Mouse (Mus musculus) embryonic facial prominence, embryonic 15.5 days (tissue): ENCODE data around the gene Tfdp2. TPM values are rescaled to one million over a fixed set of nuclear protein-coding genes. Genes with fewer than 3 reads are reported as not detected.

Experiments
- ATAC-seq: fragments of 200-750 bp; cut with Nextera tagmentation; 2 replicates; pipeline ENCODE4 v1.8.0; 2017; ENCODE audit warnings: low read depth, moderate TSS enrichment; ENCODE audit not compliant: insufficient number of reproducible peaks, low FRiP score, low TSS enrichment
- H3K27ac ChIP-seq: fragments of 300-500 bp; sonication (generic); replicated peaks from 2 replicates; pipeline ENCODE4 v1.5.1; 2015; ENCODE audit warnings: mild to moderate bottlenecking, inconsistent platforms
- H3K27me3 ChIP-seq: fragments of 300-500 bp; sonication (generic); 2 replicates; pipeline ENCODE4 v1.6.1; 2015; ENCODE audit warnings: inconsistent platforms
- H3K36me3 ChIP-seq: fragments of 300-500 bp; sonication (generic); 2 replicates; pipeline ENCODE4 v1.6.1; 2015; ENCODE audit warnings: mild to moderate bottlenecking, inconsistent platforms
- H3K4me1 ChIP-seq: fragments of 300-500 bp; sonication (generic); 2 replicates; pipeline ENCODE4 v1.6.1; 2015; ENCODE audit warnings: inconsistent platforms
- H3K4me2 ChIP-seq: fragments of 300-500 bp; sonication (generic); replicated peaks from 2 replicates; pipeline ENCODE4 v1.6.1; 2015; ENCODE audit warnings: mild to moderate bottlenecking, inconsistent platforms
- H3K4me3 ChIP-seq: fragments of 300-500 bp; sonication (generic); replicated peaks from 2 replicates; pipeline ENCODE4 v1.5.1; 2015; ENCODE audit warnings: mild to moderate bottlenecking, inconsistent platforms
- H3K9ac ChIP-seq: fragments of 300-500 bp; sonication (generic); 2 replicates; pipeline ENCODE4 v1.6.1; 2015; ENCODE audit warnings: inconsistent platforms
- H3K9me3 ChIP-seq: fragments of 300-500 bp; sonication (generic); replicated peaks from 2 replicates; pipeline ENCODE4 v1.6.1; 2016; ENCODE audit warnings: inconsistent platforms
- WGBS: fragments of 180-500 bp; shearing (Covaris S2); methylation state at CpG from one replicate; pipeline ENCODE4 v1.1.7; 2015; 5-methylcytosine and 5-hydroxymethylcytosine counted together
- polyA plus RNA-seq: library from polyadenylated mRNA; unstranded; fragments of >200 nt; fragmentation: Nextera tagmentation; extraction: Ambion mirVana; gene quantifications from 2 replicates; pipeline ENCODE4 v1.2.1, GENCODE M21; 2015

Gene Tfdp2
- polyA plus RNA-seq, 1 experiment from 2014 or later: 34.4 TPM

DNA sequence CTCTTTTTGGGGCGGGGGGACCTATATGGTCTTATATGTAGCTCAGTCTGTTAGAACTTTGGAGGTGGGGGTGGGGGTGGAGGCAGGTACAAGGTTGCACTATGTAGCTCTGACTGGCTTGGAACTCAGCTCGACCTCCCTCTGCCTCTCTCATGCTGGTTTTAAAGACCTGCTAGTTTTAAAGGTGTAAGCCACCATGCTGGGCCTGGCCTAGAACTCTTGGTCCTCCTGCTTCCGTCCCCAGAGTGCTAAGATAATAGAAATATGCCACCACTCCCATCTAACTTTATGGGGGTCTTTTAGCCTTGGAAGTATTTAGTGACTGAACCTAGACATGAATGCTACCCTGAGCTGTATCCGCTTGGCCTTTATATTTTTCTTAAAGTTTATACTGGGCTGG is 65.0 kb downstream of the Tfdp2 start:
- H3K36me3 ChIP-seq: no peaks in the 10 kb centered on the region
- no peaks in the 10 kb centered on the region for H3K4me1 ChIP-seq
- WGBS: 83% methylated on average over 4 of the region's 4 CpGs
- no peak overlapping the region for H3K9ac ChIP-seq
- no peaks in the 10 kb centered on the region for H3K27me3 ChIP-seq
- ATAC-seq: no peak
- no peaks in the 10 kb centered on the region for H3K9me3 ChIP-seq
- no peak overlapping the region for H3K4me2 ChIP-seq
- H3K4me3 ChIP-seq: no peak overlapping the region
- no peak overlapping the region for H3K27ac ChIP-seq

GRCm38 (mm10) chr9:96261980-96262379 is 65.9 kb downstream of the Tfdp2 start:
- H3K4me1 ChIP-seq: no peaks in the 10 kb centered on the region
- no peak for ATAC-seq
- no peaks in the 10 kb centered on the region for H3K27me3 ChIP-seq
- no peak overlapping the region for H3K4me2 ChIP-seq
- no peaks in the 10 kb centered on the region for H3K9me3 ChIP-seq
- no peak overlapping the region for H3K27ac ChIP-seq
- WGBS: 93% methylated on average over 6 of the region's 6 CpGs
- no peaks in the 10 kb centered on the region for H3K36me3 ChIP-seq
- no peak overlapping the region for H3K4me3 ChIP-seq
- H3K9ac ChIP-seq: no peak overlapping the region

- no peaks in the 10 kb centered on the region for H3K9me3 ChIP-seq
- no peaks in the 10 kb centered on the region for H3K27me3 ChIP-seq
- ATAC-seq: no peak
- no peak overlapping the region for H3K9ac ChIP-seq
- H3K4me3 ChIP-seq: no peak overlapping the region
- no peaks in the 10 kb centered on the region for H3K36me3 ChIP-seq
- H3K4me2 ChIP-seq: no peak overlapping the region
- no peak overlapping the region for H3K27ac ChIP-seq
- H3K4me1 ChIP-seq: no peaks in the 10 kb centered on the region
- WGBS: 86% methylated on average over 6 of the region's 6 CpGs
These were observed 70.9 kb downstream of the Tfdp2 start for GRCm38 (mm10) chr9:96266793-96267558.

DNA sequence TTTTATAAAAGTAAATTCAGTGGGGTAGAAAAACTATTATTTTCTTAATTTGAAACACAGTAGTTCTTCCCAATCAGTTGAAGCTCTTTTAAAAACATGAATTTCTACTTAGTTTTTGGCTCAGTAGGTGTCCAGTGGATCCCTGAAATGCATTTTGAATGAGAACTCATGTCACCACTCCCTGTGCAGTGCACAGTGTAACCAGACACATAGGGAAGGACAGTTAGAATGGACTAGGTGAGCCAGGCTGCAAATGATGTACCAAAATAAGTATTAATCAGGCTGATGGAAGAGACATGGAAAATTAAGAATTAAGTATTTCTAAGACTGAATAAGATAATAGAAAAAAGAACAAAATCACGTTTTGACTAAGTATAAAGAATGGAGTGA is 71.5 kb downstream of the Tfdp2 start:
- no peaks in the 10 kb centered on the region for H3K27me3 ChIP-seq
- no peaks in the 10 kb centered on the region for H3K4me1 ChIP-seq
- no peak overlapping the region for H3K4me2 ChIP-seq
- H3K9ac ChIP-seq: no peak overlapping the region
- no peaks in the 10 kb centered on the region for H3K36me3 ChIP-seq
- H3K4me3 ChIP-seq: no peak overlapping the region
- H3K9me3 ChIP-seq: no peaks in the 10 kb centered on the region
- no peak for ATAC-seq
- no peak overlapping the region for H3K27ac ChIP-seq
- 69% methylated on average over 1 of the region's 1 CpGs for WGBS

GRCm38 (mm10) chr9:96269726-96270125 is 73.7 kb downstream of the Tfdp2 start:
- no peak for ATAC-seq
- no peak overlapping the region for H3K4me2 ChIP-seq
- no peaks in the 10 kb centered on the region for H3K4me1 ChIP-seq
- 86% methylated on average over 2 of the region's 2 CpGs for WGBS
- H3K9me3 ChIP-seq: no peaks in the 10 kb centered on the region
- H3K4me3 ChIP-seq: no peak overlapping the region
- no peak overlapping the region for H3K9ac ChIP-seq
- no peak overlapping the region for H3K27ac ChIP-seq
- H3K27me3 ChIP-seq: no peaks in the 10 kb centered on the region
- H3K36me3 ChIP-seq: peaks cover under 1% of the 10 kb centered on the region; the same call in 1 of the 2 replicates

- Histone ChIP-seq H3K36me3 (peaks cover 2% of the 10 kb centered on the region; the same call in 1 of the 2 replicates), H3K27ac (no peak overlapping the region), H3K4me2 (no peak overlapping the region), H3K9me3 (no peaks in the 10 kb centered on the region), H3K4me3 (no peak overlapping the region), H3K4me1 (no peaks in the 10 kb centered on the region), H3K9ac (no peak overlapping the region), H3K27me3 (no peaks in the 10 kb centered on the region)
- ATAC-seq: no peak
These were observed 79.5 kb downstream of the Tfdp2 start for GRCm38 (mm10) chr9:96275543-96275942.

DNA sequence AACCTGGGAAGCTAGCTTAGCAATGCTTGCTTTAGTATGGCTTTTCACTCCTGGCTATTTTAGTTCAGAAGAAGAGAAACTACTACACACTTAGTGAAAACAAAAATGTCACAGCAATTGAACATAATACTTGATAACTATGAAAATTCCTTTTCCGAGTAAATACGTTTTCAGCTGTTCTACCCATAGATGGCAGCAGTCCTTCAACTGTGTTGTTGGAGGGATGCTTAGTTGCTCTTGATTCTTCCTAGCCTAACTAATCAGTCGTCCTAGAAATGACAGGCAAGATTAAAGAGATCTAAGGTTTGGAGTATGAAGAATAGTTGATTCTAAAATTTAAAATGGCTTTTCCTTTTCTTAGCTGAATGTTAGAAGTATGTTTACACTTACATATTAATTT is 85.4 kb downstream of the Tfdp2 start:
- Histone ChIP-seq H3K4me3 (no peak overlapping the region), H3K4me2 (no peak overlapping the region), H3K27me3 (no peaks in the 10 kb centered on the region), H3K9me3 (no peaks in the 10 kb centered on the region), H3K27ac (no peak overlapping the region), H3K36me3 (no peaks in the 10 kb centered on the region), H3K9ac (no peak overlapping the region), H3K4me1 (no peaks in the 10 kb centered on the region)
- 49% methylated on average over 3 of the region's 3 CpGs for WGBS
- no peak for ATAC-seq

DNA sequence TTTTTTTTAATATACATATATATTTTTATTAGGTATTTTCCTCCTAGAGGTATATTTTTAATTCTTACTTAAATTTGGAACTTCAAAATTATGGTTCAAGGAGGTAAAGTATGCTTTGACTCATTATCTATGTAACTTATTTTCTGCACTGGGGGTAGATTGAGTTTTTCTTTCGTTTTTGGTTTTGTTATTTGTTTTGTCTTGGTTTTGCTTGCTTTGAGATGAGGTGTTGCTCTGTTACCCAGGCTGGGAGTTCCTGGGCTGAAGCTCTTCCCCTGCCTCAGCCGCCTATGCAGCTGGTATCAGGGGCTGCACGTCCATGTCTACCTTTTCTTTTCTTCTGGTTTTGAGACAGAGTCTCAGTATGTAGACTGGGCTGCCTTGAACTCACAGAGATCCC is 86.0 kb downstream of the Tfdp2 start:
- ATAC-seq: no peak

DNA sequence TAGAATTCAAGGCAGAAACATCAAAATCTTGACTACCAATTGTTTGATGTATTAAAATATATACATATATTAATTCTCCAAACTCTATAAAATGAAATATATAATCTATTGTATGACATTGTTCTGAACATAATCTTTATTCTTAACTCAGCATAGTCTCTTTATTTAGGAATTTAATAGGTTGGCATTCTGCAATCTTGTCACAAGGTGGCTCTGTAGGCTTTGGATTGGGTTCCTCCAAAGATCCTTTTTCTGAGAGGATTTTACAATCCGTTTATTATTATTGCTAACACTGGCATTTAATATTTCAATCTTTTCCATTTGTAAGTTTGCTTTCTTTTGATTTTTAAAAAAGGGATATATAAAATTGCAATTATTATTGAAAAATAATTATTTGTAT is 88.8 kb downstream of the Tfdp2 start:
- 21% methylated on average over 1 of the region's 1 CpGs for WGBS
- no peak for ATAC-seq
- Histone ChIP-seq H3K27ac (no peak overlapping the region), H3K36me3 (peaks cover 7% of the 10 kb centered on the region; the same call in 1 of the 2 replicates), H3K4me3 (no peak overlapping the region), H3K4me1 (no peaks in the 10 kb centered on the region), H3K9ac (no peak overlapping the region), H3K4me2 (no peak overlapping the region), H3K9me3 (no peaks in the 10 kb centered on the region), H3K27me3 (no peaks in the 10 kb centered on the region)

More for the DNA sequence above, 86.0 kb downstream of the Tfdp2 start:
- Histone ChIP-seq H3K27me3 (no peaks in the 10 kb centered on the region), H3K4me2 (no peak overlapping the region), H3K4me1 (no peaks in the 10 kb centered on the region), H3K36me3 (no peaks in the 10 kb centered on the region), H3K27ac (no peak overlapping the region), H3K9ac (no peak overlapping the region), H3K4me3 (no peak overlapping the region), H3K9me3 (no peaks in the 10 kb centered on the region)
- 89% methylated on average over 3 of the region's 3 CpGs for WGBS

- no peak overlapping the region for H3K4me2 ChIP-seq
- no peak for ATAC-seq
- WGBS: 98% methylated on average over 7 of the region's 7 CpGs
- H3K9me3 ChIP-seq: no peaks in the 10 kb centered on the region
- no peak overlapping the region for H3K4me3 ChIP-seq
- no peak overlapping the region for H3K9ac ChIP-seq
- H3K36me3 ChIP-seq: peaks cover 22% of the 10 kb centered on the region
- no peak overlapping the region for H3K27ac ChIP-seq
- no peaks in the 10 kb centered on the region for H3K4me1 ChIP-seq
- no peaks in the 10 kb centered on the region for H3K27me3 ChIP-seq
These were observed 96.1 kb downstream of the Tfdp2 start for GRCm38 (mm10) chr9:96292144-96292543.

DNA sequence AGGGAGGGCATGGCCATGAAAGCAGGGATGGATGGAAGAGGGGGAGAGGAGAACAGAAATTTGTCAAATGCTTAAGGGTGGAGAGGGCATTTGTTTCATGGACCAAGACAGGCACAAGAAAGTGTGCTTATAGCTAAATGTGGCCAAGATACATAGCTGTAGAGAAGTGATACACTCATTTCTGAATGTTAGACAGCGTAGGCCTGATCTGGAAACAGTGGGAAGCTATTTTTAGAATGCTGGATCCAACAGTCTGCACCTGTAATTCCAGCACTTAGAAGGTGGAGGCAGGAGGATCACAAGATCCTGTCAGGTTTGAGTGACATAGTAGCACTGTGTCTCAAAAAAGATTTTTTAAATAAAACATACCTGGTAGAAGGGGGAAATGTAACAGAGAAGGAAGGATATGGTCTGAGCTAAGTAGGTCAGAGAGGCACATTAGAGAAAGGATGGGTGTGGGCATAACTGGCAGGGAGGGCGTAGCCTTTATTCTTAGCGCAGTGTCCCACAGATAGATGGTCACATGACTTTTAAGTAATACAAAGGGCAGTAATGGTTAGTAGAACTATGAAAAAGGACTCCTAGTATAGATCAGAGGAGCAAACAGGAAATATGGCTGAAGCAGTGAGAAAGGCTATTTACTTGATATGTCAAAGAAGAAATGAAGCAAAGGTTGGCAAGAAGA is 103.4 kb downstream of the Tfdp2 start:
- no peaks in the 10 kb centered on the region for H3K4me1 ChIP-seq
- H3K4me2 ChIP-seq: no peak overlapping the region
- 90% methylated on average over 3 of the region's 3 CpGs for WGBS
- H3K27ac ChIP-seq: no peak overlapping the region
- no peaks in the 10 kb centered on the region for H3K9me3 ChIP-seq
- H3K27me3 ChIP-seq: no peaks in the 10 kb centered on the region
- H3K4me3 ChIP-seq: no peak overlapping the region
- no peak overlapping the region for H3K9ac ChIP-seq
- H3K36me3 ChIP-seq: peaks cover 20% of the 10 kb centered on the region
- no peak for ATAC-seq

- 66% methylated on average over 3 of the region's 3 CpGs for WGBS
- H3K4me3 ChIP-seq: no peak overlapping the region
- no peak overlapping the region for H3K9ac ChIP-seq
These were observed 112.7 kb downstream of the Tfdp2 start for GRCm38 (mm10) chr9:96308816-96309215.

More at GRCm38 (mm10) chr9:96308816-96309215, 112.7 kb downstream of the Tfdp2 start:
- no peak for ATAC-seq
- H3K27me3 ChIP-seq: no peaks in the 10 kb centered on the region
- no peak overlapping the region for H3K27ac ChIP-seq
- H3K4me2 ChIP-seq: no peak overlapping the region
- H3K36me3 ChIP-seq: peaks cover 41% of the 10 kb centered on the region
- H3K9me3 ChIP-seq: no peaks in the 10 kb centered on the region
- H3K4me1 ChIP-seq: no peaks in the 10 kb centered on the region
